Mouse (Mus musculus) MEL (cell line): ENCODE data around the gene Ccdc158. TPM values are rescaled to one million over a fixed set of nuclear protein-coding genes. Genes with fewer than 3 reads are reported as not detected.

Experiments used
- DNase-seq: peaks from one replicate; pipeline ENCODE4 v3.0.0; 2011; ENCODE audit warnings: low read depth, low spot score
- H3K27ac ChIP-seq: 2 replicates; pipeline ENCODE4 v1.5.1; 2012; ENCODE audit warnings: low read depth, mild to moderate bottlenecking, control low read depth, low read length, moderate library complexity; ENCODE audit not compliant: control insufficient read depth
- H3K27me3 ChIP-seq, 2 experiments: fragments of 150-350 bp in 1 of 2; sonication (generic) in 1 of 2; 2 replicates each; pipeline ENCODE4 v1.6.1; 2012; ENCODE audit warnings: low read length in 2 of 2, mild to moderate bottlenecking in 2 of 2, improper control_type of control experiment in 1 of 2, moderate library complexity in 1 of 2; ENCODE audit not compliant: insufficient read depth in 2 of 2, control insufficient read depth in 1 of 2
- H3K36me3 ChIP-seq, 2 experiments: 2 replicates each; pipeline ENCODE4 v1.6.1; 2012 to 2014; ENCODE audit warnings: low read length in 2 of 2, improper control_type of control experiment in 1 of 2, inconsistent platforms in 1 of 2, mild to moderate bottlenecking in 1 of 2; ENCODE audit not compliant: insufficient read depth in 2 of 2, control insufficient read depth in 1 of 2
- H3K4me1 ChIP-seq, 2 experiments: fragments of 150-350 bp in 1 of 2; sonication (generic) in 1 of 2; 2 replicates each; pipeline ENCODE4 v1.6.1; 2012; ENCODE audit warnings: low read length in 2 of 2, improper control_type of control experiment in 1 of 2, mild to moderate bottlenecking in 1 of 2; ENCODE audit not compliant: insufficient read depth in 2 of 2, control insufficient read depth in 1 of 2
- H3K4me3 ChIP-seq, 2 experiments: fragments of 150-350 bp in 1 of 2; sonication (generic) in 1 of 2; 2 replicates each; pipeline ENCODE4 v1.5.1; 2012; ENCODE audit warnings: low read depth in 2 of 2, low read length in 2 of 2, mild to moderate bottlenecking in 2 of 2, moderate library complexity in 2 of 2, control low read depth in 1 of 2, improper control_type of control experiment in 1 of 2; ENCODE audit not compliant: control insufficient read depth in 1 of 2, insufficient read depth in 1 of 2
- H3K79me2 ChIP-seq: 2 replicates; pipeline ENCODE4 v1.6.1; 2012; ENCODE audit warnings: mild to moderate bottlenecking, low read length, moderate library complexity; ENCODE audit not compliant: control insufficient read depth, poor library complexity, insufficient read depth
- H3K9ac ChIP-seq: 2 replicates; pipeline ENCODE4 v1.6.1; 2012; ENCODE audit warnings: low read depth, mild to moderate bottlenecking, control low read depth, low read length, moderate library complexity; ENCODE audit not compliant: control insufficient read depth, poor library complexity, severe bottlenecking
- H3K9me3 ChIP-seq: fragments of 150-350 bp; sonication (generic); replicated peaks from 2 replicates; pipeline ENCODE4 v1.6.1; 2012; ENCODE audit warnings: mild to moderate bottlenecking, low read length, improper control_type of control experiment, moderate library complexity; ENCODE audit not compliant: insufficient read depth
- CTCF ChIP-seq, 3 experiments: IDR thresholded peaks in 2 of 3; conservative IDR thresholded peaks in 1 of 3; 2 replicates each; pipeline ENCODE4 v1.5.1; 2011 to 2012; ENCODE audit warnings: low read length in 3 of 3, low read depth in 2 of 3, mild to moderate bottlenecking in 2 of 3, improper control_type of control experiment in 1 of 3, inconsistent platforms in 1 of 3, mixed read lengths in 1 of 3, moderate library complexity in 1 of 3; ENCODE audit not compliant: control insufficient read depth in 1 of 3, insufficient read depth in 1 of 3, poor library complexity in 1 of 3, severe bottlenecking in 1 of 3
- E2F4 ChIP-seq: IDR thresholded peaks from 2 replicates; pipeline ENCODE4 v1.6.1; 2011; ENCODE audit warnings: low read depth, low read length, improper control_type of control experiment, borderline replicate concordance
- ETS1 ChIP-seq: IDR thresholded peaks from 2 replicates; pipeline ENCODE4 v1.6.1; 2012; ENCODE audit warnings: low read depth, mild to moderate bottlenecking, inconsistent platforms, low read length, improper control_type of control experiment, moderate library complexity
- GABPA ChIP-seq: IDR thresholded peaks from 2 replicates; pipeline ENCODE4 v1.6.1; 2012; ENCODE audit warnings: low read depth, mild to moderate bottlenecking, inconsistent platforms, low read length, improper control_type of control experiment, moderate library complexity
- JUND ChIP-seq: IDR thresholded peaks from 2 replicates; pipeline ENCODE4 v1.6.1; 2011; ENCODE audit warnings: low read depth, mild to moderate bottlenecking, improper control_type of control experiment, low read length
- KAT2A ChIP-seq: conservative IDR thresholded peaks from 2 replicates; pipeline ENCODE4 v1.6.1; 2012; ENCODE audit warnings: low read depth, low read length, improper control_type of control experiment, inconsistent platforms
- MAFK ChIP-seq: IDR thresholded peaks from 2 replicates; pipeline ENCODE4 v1.6.1; 2011; ENCODE audit warnings: low read depth, mild to moderate bottlenecking, low read length, improper control_type of control experiment, borderline replicate concordance
- MAX ChIP-seq: IDR thresholded peaks from 2 replicates; pipeline ENCODE4 v1.6.1; 2011; ENCODE audit warnings: low read length, improper control_type of control experiment
- MEF2A ChIP-seq: IDR thresholded peaks from 2 replicates; pipeline ENCODE4 v1.6.1; 2014; ENCODE audit warnings: low read depth, mild to moderate bottlenecking, inconsistent platforms, low read length, improper control_type of control experiment; ENCODE audit not compliant: poor library complexity, insufficient replicate concordance, severe bottlenecking; ENCODE audit errors: extremely low read depth
- MYC ChIP-seq: IDR thresholded peaks from 2 replicates; pipeline ENCODE4 v1.6.1; 2011; ENCODE audit warnings: low read depth, mild to moderate bottlenecking, low read length, improper control_type of control experiment, moderate library complexity
- NRF1 ChIP-seq: IDR thresholded peaks from 2 replicates; pipeline ENCODE4 v1.6.1; 2014; ENCODE audit warnings: low read depth, mild to moderate bottlenecking, inconsistent platforms, low read length, improper control_type of control experiment, moderate library complexity; ENCODE audit not compliant: poor library complexity, insufficient read depth, severe bottlenecking
- POLR2AphosphoS5 ChIP-seq: IDR thresholded peaks from 2 replicates; pipeline ENCODE4 v1.6.1; 2012; ENCODE audit warnings: low read depth, borderline replicate concordance, mild to moderate bottlenecking, inconsistent platforms, low read length, moderate library complexity, mixed read lengths
- RAD21 ChIP-seq: IDR thresholded peaks from 2 replicates; pipeline ENCODE4 v1.6.1; 2011; ENCODE audit warnings: mild to moderate bottlenecking, low read depth, low read length, improper control_type of control experiment
- SIN3A ChIP-seq: IDR thresholded peaks from 2 replicates; pipeline ENCODE4 v1.6.1; 2012; ENCODE audit warnings: low read length, improper control_type of control experiment, inconsistent platforms
- USF2 ChIP-seq, 2 experiments: IDR thresholded peaks; 2 replicates each; pipeline ENCODE4 v1.6.1; 2011 to 2012; ENCODE audit warnings: improper control_type of control experiment in 2 of 2, low read length in 2 of 2, borderline replicate concordance in 1 of 2, inconsistent platforms in 1 of 2, low read depth in 1 of 2, mild to moderate bottlenecking in 1 of 2; ENCODE audit not compliant: insufficient read depth in 1 of 2
- ZC3H11A ChIP-seq: IDR thresholded peaks from 2 replicates; pipeline ENCODE4 v1.6.1; 2012; ENCODE audit warnings: low read depth, mild to moderate bottlenecking, inconsistent platforms, low read length, improper control_type of control experiment
- ZMIZ1 ChIP-seq: IDR thresholded peaks from 2 replicates; pipeline ENCODE4 v1.6.1; 2012; ENCODE audit warnings: low read depth, mild to moderate bottlenecking, inconsistent platforms, low read length, improper control_type of control experiment, moderate library complexity
- ZNF384 ChIP-seq: IDR thresholded peaks from 2 replicates; pipeline ENCODE4 v1.6.1; 2012; ENCODE audit warnings: low read depth, mild to moderate bottlenecking, inconsistent platforms, low read length, improper control_type of control experiment
- polyA plus RNA-seq, 2 experiments: library from polyadenylated mRNA; stranded (reverse) in 1 of 2; unstranded in 1 of 2; fragments of >175 nt in 1 of 2; fragments of >200 nt in 1 of 2; gene quantifications; 2 replicates each; pipeline versions ENCODE4 v1.2.1 to v1.2.4; 2012; ENCODE audit warnings: low replicate concordance in 2 of 2, low read depth in 1 of 2; ENCODE audit not compliant: insufficient read length in 2 of 2, insufficient read depth in 1 of 2, missing spikeins in 1 of 2
- total RNA-seq: library from RNA; depleted of rRNA; stranded (reverse); fragments of 300-350 nt; gene quantifications from 2 replicates; pipeline ENCODE4 v1.2.3, GENCODE M21; 2012

Ccdc158 gene
- total and polyA plus RNA-seq, 3 experiments = 0.28 TPM; not detected in 2

GRCm38 (mm10) chr5:92688124-92688523 is 13.1 kb upstream of the Ccdc158 start:
- no peaks in the 10 kb centered on the region for H3K4me1 ChIP-seq
- H3K27ac ChIP-seq = no peak overlapping the region
- H3K9ac ChIP-seq = no peak overlapping the region
- no peaks in the 10 kb centered on the region for H3K9me3 ChIP-seq
- no peak for DNase-seq
- H3K79me2 ChIP-seq = no peaks in the 10 kb centered on the region
- no peak for TF ChIP-seq ETS1
- H3K27me3 ChIP-seq = no peaks in the 10 kb centered on the region
- no peaks in the 10 kb centered on the region for H3K36me3 ChIP-seq
- H3K4me3 ChIP-seq = no peak overlapping the region

DNA sequence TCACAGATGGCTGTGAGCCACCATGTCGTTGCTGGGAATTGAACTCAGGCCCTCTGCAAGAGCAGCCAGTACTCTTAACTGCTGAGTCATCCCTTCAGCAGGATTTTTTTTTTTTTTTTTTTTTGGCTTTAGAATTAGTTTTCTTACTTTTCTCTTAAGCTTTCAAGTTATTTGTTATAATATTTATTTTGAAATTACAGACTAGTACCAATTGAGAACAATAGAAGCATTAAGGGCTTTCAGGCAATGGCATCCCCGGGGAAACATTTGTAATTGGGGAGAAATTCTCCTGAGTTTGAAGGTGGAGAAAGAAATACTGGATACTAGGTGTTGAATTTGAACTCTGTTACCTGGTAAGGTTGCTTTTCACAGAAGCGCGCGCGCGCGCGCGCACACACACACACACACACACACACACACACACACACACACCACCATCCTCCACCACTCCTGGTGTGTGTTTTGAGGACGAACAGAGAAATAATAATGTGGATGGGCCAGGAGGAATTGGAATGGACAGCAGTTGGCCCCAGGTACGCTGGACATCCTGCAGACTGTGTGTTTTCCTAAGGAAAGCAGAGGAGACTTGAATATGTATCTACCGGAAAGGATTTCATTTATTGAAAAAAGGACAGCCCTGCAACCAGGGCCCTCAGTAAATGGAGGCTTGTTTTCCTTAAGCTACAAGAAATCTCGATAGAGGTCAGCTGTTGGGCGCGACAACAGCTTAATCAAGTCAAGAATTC is 9.8 kb upstream of the Ccdc158 start:
- H3K9me3 ChIP-seq = no peaks in the 10 kb centered on the region
- no peak overlapping the region for H3K27ac ChIP-seq
- no peak for TF ChIP-seq NRF1
- no peak for TF ChIP-seq RAD21
- TF ChIP-seq ZC3H11A = no peak
- TF ChIP-seq USF2 (IDR thresholded peaks at IDR 0.05; ENCODE audit: borderline replicate concordance in 1 of 2, insufficient read depth in 1 of 2, low read depth in 1 of 2, low read length in 2 of 2) = no peak
- no peak for TF ChIP-seq MYC
- TF ChIP-seq ZNF384 = peak; percentile 37
- TF ChIP-seq, all 39 proteins: peak for 1
- Histone ChIP-seq H3K9ac (no peak overlapping the region), H3K4me3 (no peak overlapping the region), H3K27me3 (no peaks in the 10 kb centered on the region), H3K36me3 (no peaks in the 10 kb centered on the region), H3K79me2 (no peaks in the 10 kb centered on the region), H3K4me1 (no peaks in the 10 kb centered on the region)
- no peak for DNase-seq

DNA sequence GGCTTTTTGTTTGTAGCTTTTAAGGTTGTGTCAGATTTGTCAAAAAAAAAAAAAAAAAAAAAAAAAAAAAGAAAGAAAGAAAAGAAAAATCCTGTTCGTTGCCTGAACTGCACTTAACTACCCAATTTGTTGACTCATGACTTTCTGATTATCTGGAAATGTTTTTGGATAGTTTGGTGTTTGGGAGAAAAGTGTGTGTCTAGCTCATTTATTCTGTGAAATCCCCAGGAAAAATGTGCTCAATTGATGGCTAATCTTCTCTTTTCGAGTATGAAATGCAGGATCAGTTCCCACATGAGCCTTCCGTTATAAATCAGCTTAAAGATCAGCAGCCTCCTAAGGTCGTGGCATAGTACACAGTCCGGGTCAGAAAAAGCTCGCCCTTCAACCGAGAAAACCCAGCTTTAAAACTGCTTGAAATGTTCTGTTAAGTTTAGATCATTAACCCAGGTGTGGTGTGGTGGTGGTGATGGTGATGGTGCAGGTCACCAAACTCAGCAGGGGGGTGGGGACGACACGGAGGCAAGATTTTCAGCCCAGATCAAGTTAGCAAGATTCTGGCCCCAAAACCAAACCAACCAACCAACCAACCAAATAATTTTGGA is 8.9 kb upstream of the Ccdc158 start:
- Histone ChIP-seq H3K27ac (no peak overlapping the region), H3K36me3 (no peaks in the 10 kb centered on the region), H3K79me2 (no peaks in the 10 kb centered on the region), H3K9ac (no peak overlapping the region), H3K4me1 (no peaks in the 10 kb centered on the region), H3K4me3 (no peak overlapping the region), H3K27me3 (no peaks in the 10 kb centered on the region), H3K9me3 (no peaks in the 10 kb centered on the region)
- TF ChIP-seq POLR2AphosphoS5 = no peak
- no peak for TF ChIP-seq E2F4
- no peak for TF ChIP-seq GABPA
- TF ChIP-seq MEF2A = no peak
- TF ChIP-seq MAFK = no peak
- TF ChIP-seq ZNF384 = no peak
- no peak for TF ChIP-seq KAT2A
- TF ChIP-seq ZC3H11A = no peak
- TF ChIP-seq ETS1 = no peak
- no peak for TF ChIP-seq JUND
- TF ChIP-seq CTCF (IDR thresholded peaks at IDR 0.05 in 2 of 3, conservative IDR thresholded peaks at IDR 0.05 in 1 of 3; ENCODE audit: control insufficient read depth in 1 of 3, insufficient read depth in 1 of 3, low read depth in 2 of 3, low read length in 3 of 3, poor library complexity in 1 of 3, severe bottlenecking in 1 of 3) = no peak
- TF ChIP-seq ZMIZ1 = no peak
- TF ChIP-seq MYC = no peak
- TF ChIP-seq MAX = no peak
- no peak for TF ChIP-seq SIN3A
- no peak for DNase-seq
